Mouse (Mus musculus) C2C12 (cell line): ENCODE measurements around the gene Mcur1. TPM values are rescaled to one million over a fixed set of nuclear protein-coding genes. Genes with fewer than 3 reads are reported as not detected.

Experiments
- H3K27me3 ChIP-seq: one replicate; pipeline ENCODE4 v1.6.1; 2011; ENCODE audit not compliant: control insufficient read depth, insufficient read depth, insufficient read length
- H3K36me3 ChIP-seq: one replicate; pipeline ENCODE4 v1.6.1; 2011; ENCODE audit not compliant: control insufficient read depth, insufficient read depth
- H3K4me3 ChIP-seq: one replicate; pipeline ENCODE4 v1.5.1; 2011; ENCODE audit warnings: mild to moderate bottlenecking, control low read depth; ENCODE audit not compliant: poor library complexity, insufficient read depth, severe bottlenecking
- H3K79me2 ChIP-seq: one replicate; pipeline ENCODE4 v1.6.1; 2011; ENCODE audit not compliant: control insufficient read depth, insufficient read depth
- H3K79me3 ChIP-seq: one replicate; pipeline ENCODE4 v1.6.1; 2011; ENCODE audit warnings: low read depth, control low read depth
- H3ac ChIP-seq: one replicate; pipeline ENCODE3; 2011; ENCODE audit warnings: low read depth; ENCODE audit not compliant: control insufficient read depth, insufficient read length
- CEBPB ChIP-seq: IDR thresholded peaks from one replicate; pipeline ENCODE4 v1.6.1; 2011; ENCODE audit warnings: low read depth, mild to moderate bottlenecking, control low read depth, moderate library complexity
- CTCF ChIP-seq: IDR thresholded peaks from one replicate; pipeline ENCODE4 v1.5.1; 2011; ENCODE audit not compliant: control insufficient read depth, insufficient read depth, insufficient read length
- FOSL1 ChIP-seq: IDR thresholded peaks from one replicate; pipeline ENCODE4 v1.8.0; 2011; ENCODE audit warnings: mild to moderate bottlenecking, low read length; ENCODE audit not compliant: poor library complexity, insufficient read depth, severe bottlenecking
- MAX ChIP-seq: IDR thresholded peaks from one replicate; pipeline ENCODE4 v1.6.1; 2011; ENCODE audit warnings: mild to moderate bottlenecking, control low read depth
- MYOD1 ChIP-seq: IDR thresholded peaks from one replicate; pipeline ENCODE4 v1.6.1; 2011; ENCODE audit warnings: low read depth; ENCODE audit not compliant: control insufficient read depth, insufficient read length
- MYOG ChIP-seq: IDR thresholded peaks from one replicate; pipeline ENCODE4 v1.6.1; 2011; ENCODE audit not compliant: control insufficient read depth, insufficient read length; ENCODE audit errors: extremely low read depth
- USF1 ChIP-seq: IDR thresholded peaks from one replicate; pipeline ENCODE4 v1.6.1; 2011; ENCODE audit warnings: low read depth, mild to moderate bottlenecking, control low read depth, moderate library complexity
- polyA plus RNA-seq: library from polyadenylated mRNA; unstranded; fragments of >200 nt; fragmentation: generic; extraction: Trizol; gene quantifications from one replicate; pipeline ENCODE4 v1.2.1, GENCODE M21; 2012; ENCODE audit warnings: missing spikeins

The Mcur1 gene
- polyA plus RNA-seq, 1 experiment: 4.8 TPM

GRCm38 (mm10) chr13:43592681-43593068, 32.7 kb upstream of the Mcur1 start:
- Histone ChIP-seq H3K27me3 (peaks cover 6% of the 10 kb centered on the region), H3K36me3 (no peaks in the 10 kb centered on the region), H3K79me2 (no peaks in the 10 kb centered on the region), H3ac (no peak overlapping the region), H3K4me3 (no peak overlapping the region), H3K79me3 (no peaks in the 10 kb centered on the region)
- TF ChIP-seq CTCF: no peak

GRCm38 (mm10) chr13:43591828-43592680, 32.1 kb upstream of the Mcur1 start:
- no peaks in the 10 kb centered on the region for H3K36me3 ChIP-seq
- no peaks in the 10 kb centered on the region for H3K79me2 ChIP-seq
- peaks cover 6% of the 10 kb centered on the region for H3K27me3 ChIP-seq
- no peaks in the 10 kb centered on the region for H3K79me3 ChIP-seq
- TF ChIP-seq MYOD1 (no peak), FOSL1 (no peak), USF1 (no peak), MYOG (no peak)
- no peak overlapping the region for H3ac ChIP-seq
- no peak overlapping the region for H3K4me3 ChIP-seq

GRCm38 (mm10) chr13:43587844-43588840, 28.2 kb upstream of the Mcur1 start:
- no peak overlapping the region for H3ac ChIP-seq
- H3K27me3 ChIP-seq: peaks cover 6% of the 10 kb centered on the region
- TF ChIP-seq CEBPB (no peak), CTCF (no peak), MYOD1 (no peak), FOSL1 (no peak), USF1 (no peak), MYOG (no peak)
- no peaks in the 10 kb centered on the region for H3K79me2 ChIP-seq
- H3K36me3 ChIP-seq: no peaks in the 10 kb centered on the region
- no peak overlapping the region for H3K4me3 ChIP-seq
- H3K79me3 ChIP-seq: no peaks in the 10 kb centered on the region

- Histone ChIP-seq H3K4me3 (no peak overlapping the region), H3K27me3 (peaks cover 4% of the 10 kb centered on the region), H3ac (no peak overlapping the region), H3K79me2 (no peaks in the 10 kb centered on the region), H3K36me3 (no peaks in the 10 kb centered on the region), H3K79me3 (no peaks in the 10 kb centered on the region)
- TF ChIP-seq FOSL1 (no peak), MYOD1 (no peak), MYOG (no peak), MAX (no peak)
Measured at GRCm38 (mm10) chr13:43586966-43587365, 27.0 kb upstream of the Mcur1 start.

- Histone ChIP-seq H3K4me3 (no peak overlapping the region), H3K27me3 (no peaks in the 10 kb centered on the region), H3ac (no peak overlapping the region), H3K36me3 (no peaks in the 10 kb centered on the region), H3K79me2 (no peaks in the 10 kb centered on the region), H3K79me3 (no peaks in the 10 kb centered on the region)
- TF ChIP-seq USF1: no peak
- no peak for TF ChIP-seq FOSL1
- no peak for TF ChIP-seq CTCF
- no peak for TF ChIP-seq MYOD1
- no peak for TF ChIP-seq MAX
- no peak for TF ChIP-seq CEBPB
- no peak for TF ChIP-seq MYOG
Measured at GRCm38 (mm10) chr13:43585335-43585734, 25.3 kb upstream of the Mcur1 start.

GRCm38 (mm10) chr13:43583504-43583903, 23.5 kb upstream of the Mcur1 start:
- Histone ChIP-seq H3K36me3 (no peaks in the 10 kb centered on the region), H3K79me3 (no peaks in the 10 kb centered on the region), H3K27me3 (no peaks in the 10 kb centered on the region), H3K4me3 (no peak overlapping the region), H3K79me2 (no peaks in the 10 kb centered on the region), H3ac (no peak overlapping the region)
- no peak for TF ChIP-seq FOSL1
- no peak for TF ChIP-seq MAX
- TF ChIP-seq MYOD1: no peak
- TF ChIP-seq CEBPB: no peak
- no peak for TF ChIP-seq CTCF
- TF ChIP-seq MYOG: no peak
- TF ChIP-seq USF1: no peak
